In the genomic region with DNA sequence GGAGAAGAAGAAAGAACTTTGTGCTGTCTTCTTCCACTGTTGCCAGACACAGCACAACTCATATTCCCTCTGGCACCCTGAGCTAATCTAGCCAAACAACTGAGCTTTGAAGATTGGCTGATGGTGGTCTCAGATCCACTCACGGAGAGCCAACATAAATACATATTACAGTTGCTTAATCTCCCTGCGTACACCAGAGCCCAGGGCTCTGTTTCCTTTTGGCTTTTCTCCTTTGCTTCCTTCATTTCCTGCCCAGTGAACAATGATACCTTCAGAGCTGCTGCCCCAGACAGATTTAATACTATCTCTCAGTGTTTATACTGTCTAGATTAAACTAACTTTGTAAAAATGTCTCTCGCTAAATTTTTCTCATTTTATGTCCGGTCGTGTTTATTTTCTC, we compare ENCODE assay signal across 22 mouse cellular contexts.
DNase-seq lines count a peak whose midpoint lies in the region; ATAC-seq and TF ChIP-seq lines count a peak whose summit lies in the region.
"Had no signal": no experiment of that assay in that cellular context is flagged by ENCODE, and none has a peak within 500 bp of the region (broad histone marks: within the 10 kb centered on the region; RNA-seq: fewer than 3 reads in every experiment).

No protein-coding gene starts in this region.

- ATAC-seq in embryonic facial prominence, embryonic 14.5 days (ENCODE audit: low read depth), result peak; percentile 54; the same call in 1 of the 2 replicates
- 0 out of 2 replicates have a peak, but pooled peaks have one; percentile 43 for ATAC-seq in heart, embryonic 14.5 days (ENCODE audit: insufficient number of reproducible peaks, insufficient read depth, low FRiP score, low read depth)
- 0 out of 2 replicates have a peak, but pooled peaks have one; percentile 55 for ATAC-seq in intestine, embryonic 14.5 days (replicated peaks; ENCODE audit: low FRiP score, low TSS enrichment, low read depth)
- ATAC-seq in intestine, embryonic 16.5 days, result no peak
- 0 out of 2 replicates have a peak, but pooled peaks have one; percentile 42 for ATAC-seq in lung, postnatal 0 days
- ATAC-seq: CD4-positive, CD25-positive, alpha-beta regulatory T cell, adult 4 months; forebrain, embryonic 16.5 days had no signal

- H3K9ac ChIP-seq in embryonic facial prominence, embryonic 14.5 days (ENCODE audit: low read depth, low read length), result no peak overlapping the region
- H3K9ac ChIP-seq in heart, embryonic 14.5 days (ENCODE audit: low read length), result no peak overlapping the region
- H3K9ac ChIP-seq in intestine, embryonic 14.5 days (ENCODE audit: low read length), result no peak overlapping the region
- H3K9ac ChIP-seq in intestine, embryonic 16.5 days (ENCODE audit: low read depth, low read length), result no peak overlapping the region
- H3K9ac ChIP-seq in lung, postnatal 0 days (replicated peaks; ENCODE audit: low read depth), result no peak overlapping the region
- H3K9ac ChIP-seq: embryonic facial prominence, embryonic 12.5 days; forebrain, embryonic 12.5 days; hindbrain, embryonic 15.5 days had no signal

- intact Hi-C loops in heart, postnatal 14 days (cut with DNase I), result no loop called here

- peak; percentile 64 for DNase-seq in embryonic facial prominence, embryonic 14.5 days (ENCODE audit: low spot score)
- DNase-seq in embryonic facial prominence, embryonic 10.5 days (ENCODE audit: low spot score), result no peak
- no peak for DNase-seq in heart, postnatal 14 days
- no peak for DNase-seq in intestine, embryonic 14.5 days (ENCODE audit: low spot score)
- peak; percentile 29 for DNase-seq in lung, postnatal 0 days (ENCODE audit: low spot score)
- no peak for DNase-seq in lung, postnatal 10 days
- DNase-seq: adrenal gland, postnatal 10 days; B cell, adult 2 months; cerebellum, adult 11 months; cerebellum, adult 8-10 months; cerebellum, postnatal 14 days; embryo, embryonic 11 days; gastrocnemius, postnatal 10 days; kidney, adult 11 months had no signal

- no peak overlapping the region for H3K4me3 ChIP-seq in embryonic facial prominence, embryonic 14.5 days (ENCODE audit: low read depth, low read length)
- no peak overlapping the region for H3K4me3 ChIP-seq in embryonic facial prominence, embryonic 10.5 days
- no peak overlapping the region for H3K4me3 ChIP-seq in heart, embryonic 14.5 days (ENCODE audit: control insufficient read depth in 1 of 2, insufficient read depth in 1 of 2, low read depth in 1 of 2, low read length in 2 of 2)
- no peak overlapping the region for H3K4me3 ChIP-seq in intestine, embryonic 14.5 days (ENCODE audit: low read depth, low read length)
- H3K4me3 ChIP-seq in intestine, embryonic 16.5 days (ENCODE audit: low read length), result no peak overlapping the region
- no peak overlapping the region for H3K4me3 ChIP-seq in lung, postnatal 0 days (ENCODE audit: low read depth, low read length)
- H3K4me3 ChIP-seq: embryonic facial prominence, embryonic 12.5 days; forebrain, embryonic 12.5 days; hindbrain, embryonic 15.5 days had no signal

- no peaks in the 10 kb centered on the region for H3K9me3 ChIP-seq in embryonic facial prominence, embryonic 14.5 days (ENCODE audit: control insufficient read depth, low read length)
- no peaks in the 10 kb centered on the region for H3K9me3 ChIP-seq in embryonic facial prominence, embryonic 10.5 days
- no peaks in the 10 kb centered on the region for H3K9me3 ChIP-seq in heart, embryonic 14.5 days (ENCODE audit: control insufficient read depth, low read length)
- no peaks in the 10 kb centered on the region for H3K9me3 ChIP-seq in intestine, embryonic 14.5 days (ENCODE audit: control insufficient read depth, low read length)
- no peaks in the 10 kb centered on the region for H3K9me3 ChIP-seq in intestine, embryonic 16.5 days (ENCODE audit: control insufficient read depth, low read length)
- no peaks in the 10 kb centered on the region for H3K9me3 ChIP-seq in lung, postnatal 0 days (ENCODE audit: low read length)
- H3K9me3 ChIP-seq: embryonic facial prominence, embryonic 12.5 days; forebrain, embryonic 12.5 days; hindbrain, embryonic 15.5 days had no signal

- TF ChIP-seq CTCF in lung, postnatal 0 days (IDR thresholded peaks at IDR 0.05), result no peak

- no peaks in the 10 kb centered on the region for H3K36me3 ChIP-seq in embryonic facial prominence, embryonic 14.5 days (ENCODE audit: control insufficient read depth, insufficient read depth, low read length)
- H3K36me3 ChIP-seq in embryonic facial prominence, embryonic 10.5 days (replicated peaks), result no peaks in the 10 kb centered on the region
- H3K36me3 ChIP-seq in heart, embryonic 14.5 days (ENCODE audit: control insufficient read depth, insufficient read depth, low read length), result no peaks in the 10 kb centered on the region
- no peaks in the 10 kb centered on the region for H3K36me3 ChIP-seq in intestine, embryonic 14.5 days (ENCODE audit: control insufficient read depth, insufficient read depth, low read length)
- no peaks in the 10 kb centered on the region for H3K36me3 ChIP-seq in intestine, embryonic 16.5 days (ENCODE audit: control insufficient read depth, insufficient read depth, low read length)
- H3K36me3 ChIP-seq in lung, postnatal 0 days (ENCODE audit: insufficient read depth, low read length), result no peaks in the 10 kb centered on the region
- H3K36me3 ChIP-seq: embryonic facial prominence, embryonic 12.5 days; forebrain, embryonic 12.5 days; G1E; hindbrain, embryonic 15.5 days had no signal

- WGBS in embryonic facial prominence, embryonic 14.5 days, result 52% methylated on average over 5 of the region's 5 CpGs
- WGBS in embryonic facial prominence, embryonic 10.5 days, result 73% methylated on average over 5 of the region's 5 CpGs
- WGBS in heart, embryonic 14.5 days, result 57% methylated on average over 5 of the region's 5 CpGs
- WGBS in intestine, embryonic 14.5 days, result 24% methylated on average over 5 of the region's 5 CpGs
- WGBS in intestine, embryonic 16.5 days, result 31% methylated on average over 5 of the region's 5 CpGs
- 20% methylated on average over 5 of the region's 5 CpGs for WGBS in lung, postnatal 0 days

- H3K27me3 ChIP-seq in embryonic facial prominence, embryonic 14.5 days (replicated peaks; ENCODE audit: control insufficient read depth, insufficient read depth, low read length), result no peaks in the 10 kb centered on the region
- no peaks in the 10 kb centered on the region for H3K27me3 ChIP-seq in embryonic facial prominence, embryonic 10.5 days (replicated peaks; ENCODE audit: low read depth, poor library complexity, severe bottlenecking)
- H3K27me3 ChIP-seq in heart, embryonic 14.5 days (ENCODE audit: control insufficient read depth, insufficient read depth, low read length), result no peaks in the 10 kb centered on the region
- no peaks in the 10 kb centered on the region for H3K27me3 ChIP-seq in intestine, embryonic 14.5 days (replicated peaks; ENCODE audit: control insufficient read depth, insufficient read depth, low read length)
- no peaks in the 10 kb centered on the region for H3K27me3 ChIP-seq in intestine, embryonic 16.5 days (replicated peaks; ENCODE audit: control insufficient read depth, insufficient read depth, low read length)
- H3K27me3 ChIP-seq in lung, postnatal 0 days (replicated peaks; ENCODE audit: insufficient read depth, low read length), result no peaks in the 10 kb centered on the region
- H3K27me3 ChIP-seq: embryonic facial prominence, embryonic 12.5 days; forebrain, embryonic 12.5 days; hindbrain, embryonic 15.5 days had no signal

- no peak overlapping the region for H3K27ac ChIP-seq in embryonic facial prominence, embryonic 14.5 days (replicated peaks; ENCODE audit: low read depth, low read length)
- H3K27ac ChIP-seq in embryonic facial prominence, embryonic 10.5 days (replicated peaks), result no peak overlapping the region
- H3K27ac ChIP-seq in heart, embryonic 14.5 days (replicated peaks in 1 of 2; ENCODE audit: control insufficient read depth in 1 of 2, insufficient read depth in 1 of 2, low read depth in 2 of 2, low read length in 2 of 2), result peak overlapping the region in 1 of 2 experiments; percentile 37; a peak in 3 of 4 replicates
- peak overlapping the region; percentile 0; the same call in 1 of the 2 replicates for H3K27ac ChIP-seq in intestine, embryonic 14.5 days (ENCODE audit: low read depth)
- no peak overlapping the region for H3K27ac ChIP-seq in intestine, embryonic 16.5 days (ENCODE audit: low read length)
- no peak overlapping the region for H3K27ac ChIP-seq in lung, postnatal 0 days (ENCODE audit: low read length)
- H3K27ac ChIP-seq: embryonic facial prominence, embryonic 12.5 days; forebrain, embryonic 12.5 days; hindbrain, embryonic 15.5 days had no signal

- peak overlapping the region; percentile 24; the same call in 1 of the 2 replicates for H3K4me2 ChIP-seq in embryonic facial prominence, embryonic 14.5 days (ENCODE audit: low read depth, low read length)
- H3K4me2 ChIP-seq in heart, embryonic 14.5 days (ENCODE audit: low read length), result no peak overlapping the region
- no peak overlapping the region for H3K4me2 ChIP-seq in intestine, embryonic 14.5 days (ENCODE audit: low read length)
- no peak overlapping the region for H3K4me2 ChIP-seq in intestine, embryonic 16.5 days (ENCODE audit: low read depth, low read length)
- no peak overlapping the region for H3K4me2 ChIP-seq in lung, postnatal 0 days (replicated peaks; ENCODE audit: low read depth, low read length)
- H3K4me2 ChIP-seq: embryonic facial prominence, embryonic 12.5 days; forebrain, embryonic 12.5 days; hindbrain, embryonic 15.5 days had no signal

- TF ChIP-seq EP300 in lung, postnatal 0 days (IDR thresholded peaks at IDR 0.05), result no peak

- no peaks in the 10 kb centered on the region; the same call in 1 of the 2 replicates for H3K4me1 ChIP-seq in embryonic facial prominence, embryonic 14.5 days (ENCODE audit: control insufficient read depth, insufficient read depth, low read length)
- no peaks in the 10 kb centered on the region for H3K4me1 ChIP-seq in embryonic facial prominence, embryonic 10.5 days
- H3K4me1 ChIP-seq in heart, embryonic 14.5 days (ENCODE audit: control insufficient read depth in 2 of 2, insufficient read depth in 2 of 2, low read length in 2 of 2), result peaks cover 0 to 4% of the 10 kb centered on the region in 2 experiments; a peak in 1 of 4 replicates
- H3K4me1 ChIP-seq in intestine, embryonic 14.5 days (replicated peaks; ENCODE audit: control insufficient read depth, insufficient read depth, low read length), result peaks cover 11% of the 10 kb centered on the region; the same call in 1 of the 2 replicates
- no peaks in the 10 kb centered on the region for H3K4me1 ChIP-seq in intestine, embryonic 16.5 days (ENCODE audit: control insufficient read depth, insufficient read depth, low read length)
- H3K4me1 ChIP-seq in lung, postnatal 0 days (ENCODE audit: insufficient read depth, low read depth, low read length), result no peaks in the 10 kb centered on the region
- H3K4me1 ChIP-seq: embryonic facial prominence, embryonic 12.5 days; forebrain, embryonic 12.5 days; hindbrain, embryonic 15.5 days had no signal

Comparison
In these comparisons a context has a peak if more than half of its experiments do, and no peak if none do; other contexts are left out.
1. DNase-seq: peak in embryonic facial prominence, embryonic 14.5 days (single experiment) and lung, postnatal 0 days (single experiment); none in embryonic facial prominence, embryonic 10.5 days (single experiment), heart, postnatal 14 days (0 of 2), intestine, embryonic 14.5 days (single experiment) and lung, postnatal 10 days (single experiment).